Mouse (Mus musculus): ENCODE measurements around the gene 1810065E05Rik.

Gene 1810065E05Rik

DNA sequence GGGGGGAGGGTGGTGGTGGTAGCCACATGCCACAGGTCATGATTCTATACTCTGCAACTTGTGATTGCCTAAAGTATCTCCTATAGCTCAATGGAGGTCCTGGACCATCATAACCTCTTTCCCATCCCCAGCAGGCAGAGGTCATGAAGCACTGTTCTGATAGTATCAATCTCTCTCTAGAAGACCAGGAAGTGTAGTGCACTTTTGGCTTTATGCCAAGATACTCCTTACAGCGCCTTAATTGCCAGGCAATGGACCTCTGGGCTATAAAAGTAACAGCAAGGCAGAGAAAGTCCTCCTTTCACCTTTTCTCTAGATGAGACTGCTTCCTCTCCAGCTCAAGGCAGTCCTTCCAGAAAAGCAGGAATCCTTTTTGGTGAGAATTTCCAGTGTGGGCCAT, at the start of gene 1810065E05Rik:
TSS of gene 1810065E05Rik (plus strand) at position 297 of the 400 bp plus-strand sequence.
- DNase-seq (ENCODE audit: low read depth): no peak

DNA sequence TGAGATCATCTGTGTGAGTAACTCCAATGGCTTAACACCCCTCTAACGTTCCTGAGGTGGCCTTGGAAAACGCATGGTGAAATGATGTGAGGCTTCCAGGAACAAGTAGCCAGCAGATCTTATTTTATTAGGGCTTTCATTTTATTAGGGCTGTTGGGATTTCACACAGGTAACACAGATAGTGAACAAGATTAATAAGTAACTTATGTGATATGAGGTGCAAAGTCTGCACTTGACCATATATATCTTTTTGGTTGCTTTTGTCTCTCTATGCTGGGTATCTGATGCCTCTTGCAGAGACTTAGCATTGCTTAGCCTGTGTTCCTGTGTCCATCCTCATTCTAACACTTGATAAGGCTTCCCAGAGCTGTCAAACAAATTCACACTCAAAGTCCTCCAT, 43.6 kb upstream of the 1810065E05Rik start:
- DNase-seq (ENCODE audit: low read depth): no peak

DNA sequence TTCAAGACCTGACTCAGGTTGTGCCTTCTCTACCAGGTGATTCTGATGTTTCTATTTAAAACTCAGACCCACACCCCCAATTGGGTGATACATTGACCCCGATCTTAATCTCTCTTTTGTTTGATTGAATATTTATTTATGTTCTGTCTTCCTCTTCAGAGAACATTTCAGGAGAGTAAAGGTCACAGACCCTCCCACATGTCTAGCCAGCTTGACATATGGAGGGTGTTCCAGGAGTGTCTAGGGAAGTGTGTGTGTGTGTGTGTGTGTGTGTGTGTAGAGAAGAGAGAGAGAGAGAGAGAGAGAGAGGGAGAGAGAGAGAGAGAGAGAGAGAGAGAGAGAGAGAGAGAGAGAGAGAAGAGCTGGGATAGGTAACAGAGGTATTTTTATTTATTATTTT, 43.2 kb upstream of the 1810065E05Rik start:
- DNase-seq (ENCODE audit: low read depth): no peak

DNA sequence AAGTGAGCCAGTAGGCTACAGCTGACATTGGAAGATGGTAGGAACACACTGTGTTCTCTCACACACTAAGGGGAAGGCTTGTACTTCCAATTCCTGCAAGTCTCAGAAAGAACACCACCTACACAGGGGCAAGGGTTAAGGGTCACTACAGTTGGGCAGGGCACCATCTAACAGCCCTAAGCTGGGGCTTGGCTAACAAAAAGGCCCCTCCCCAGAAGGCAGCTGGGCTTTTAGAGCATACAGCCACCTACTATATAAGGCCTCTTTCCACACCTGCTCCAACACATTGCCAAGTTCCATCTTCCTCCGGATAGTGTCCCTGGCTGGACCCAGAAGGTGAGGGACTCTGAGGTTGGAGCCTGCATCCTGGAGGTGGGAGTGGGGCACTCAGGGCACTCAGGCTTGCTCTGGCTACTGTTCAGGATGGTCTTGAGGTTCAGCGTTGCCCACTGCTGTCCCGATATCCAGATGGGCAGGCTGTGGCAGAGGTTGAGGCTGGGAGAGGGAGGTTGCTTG, 42.1 kb upstream of the 1810065E05Rik start, which contains the start of gene Lypd8:
TSS of gene Lypd8 (plus strand) at position 281 of the 516 bp plus-strand sequence.
- no peak for DNase-seq (ENCODE audit: low read depth)

DNA sequence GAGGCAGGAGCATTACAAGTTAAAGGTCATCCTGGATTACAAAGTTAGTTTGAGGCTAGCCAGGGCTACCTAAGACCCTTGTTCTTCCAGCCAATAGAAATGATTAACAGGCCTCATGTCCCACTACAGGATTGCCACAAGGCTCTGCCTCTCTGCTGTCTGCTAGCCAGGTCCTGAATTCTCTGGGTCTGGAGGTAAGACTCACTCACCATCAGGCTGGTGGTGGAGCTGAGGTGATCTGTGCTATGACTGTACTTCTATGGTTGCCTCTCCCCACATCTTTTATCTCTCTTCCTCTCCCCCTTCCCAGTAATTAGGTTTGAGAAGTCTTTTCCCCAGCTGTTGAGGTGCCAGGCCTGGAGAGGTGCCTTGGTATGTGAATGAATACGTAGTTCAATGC, 41.4 kb upstream of the 1810065E05Rik start:
- DNase-seq (ENCODE audit: low read depth): no peak

DNA sequence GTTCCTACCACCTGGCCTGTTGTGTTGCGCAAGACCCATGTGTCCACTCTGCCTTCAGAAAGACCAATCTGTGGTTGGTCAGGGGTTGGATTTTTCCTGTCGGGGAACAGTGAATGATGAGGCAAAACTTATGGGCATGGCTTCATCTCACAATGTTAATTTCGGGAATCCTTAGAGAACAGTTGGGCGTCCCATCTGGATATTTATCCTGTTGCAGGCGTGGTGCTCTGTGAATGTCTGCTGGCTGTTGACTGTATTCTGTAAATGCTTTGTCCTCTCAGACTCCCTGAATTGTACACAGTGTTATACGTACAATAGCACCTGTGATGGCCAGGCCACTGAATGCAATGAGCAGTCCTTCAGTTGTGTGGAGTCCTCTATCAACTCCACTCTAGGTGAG, 38.4 kb upstream of the 1810065E05Rik start:
- no peak for DNase-seq (ENCODE audit: low read depth)

DNA sequence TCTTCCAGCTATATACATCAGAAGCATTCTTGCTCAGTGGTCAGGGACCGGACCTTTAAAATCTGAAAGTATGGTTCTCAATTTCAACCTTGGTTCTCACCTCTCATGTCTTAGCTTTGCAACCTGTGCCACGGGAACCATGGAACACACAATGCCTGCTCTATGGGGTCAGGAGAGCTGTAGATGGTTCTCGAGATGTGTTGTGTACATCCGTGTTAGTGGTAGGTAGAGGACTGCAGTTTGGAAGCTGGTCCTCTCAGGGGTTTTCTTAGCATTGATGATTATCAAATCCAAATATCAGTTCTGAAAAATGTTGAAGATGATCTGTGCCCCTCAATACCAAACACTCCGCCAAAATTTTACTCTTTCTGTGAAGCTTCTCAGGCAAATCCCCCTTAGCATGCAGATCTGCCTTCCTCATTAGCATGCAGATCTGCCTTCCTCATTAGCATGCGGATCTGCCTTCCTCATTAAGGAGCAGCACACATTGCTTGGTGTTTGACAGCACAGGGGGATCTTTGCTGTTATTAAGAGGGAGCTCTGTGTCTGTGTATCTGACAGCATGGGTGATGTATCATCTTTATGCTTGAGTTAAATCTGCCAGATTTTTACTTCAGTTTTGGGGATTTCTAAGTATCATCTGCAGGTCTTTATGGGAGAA, 20.8 kb upstream of the 1810065E05Rik start:
- DNase-seq (ENCODE audit: low read depth): no peak

DNA sequence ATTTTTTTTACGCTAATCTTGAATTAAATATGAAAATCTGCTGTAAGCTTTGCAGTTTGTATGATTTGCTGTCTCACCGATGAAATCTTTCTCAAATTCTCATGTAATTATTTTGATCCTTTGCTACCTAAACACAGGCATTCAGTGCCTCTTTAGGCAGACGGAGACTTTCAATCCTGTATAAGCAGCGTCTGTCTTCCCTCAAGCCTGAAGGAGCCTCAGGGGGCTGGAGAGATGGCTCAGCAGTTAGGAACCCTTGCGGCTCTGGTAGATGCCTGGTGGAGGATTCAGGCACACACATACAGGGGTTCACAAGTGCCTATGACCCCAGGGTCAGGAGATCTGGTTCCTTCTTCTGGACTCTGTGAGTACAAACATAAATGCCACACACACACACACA, 20.3 kb upstream of the 1810065E05Rik start:
- DNase-seq (ENCODE audit: low read depth): no peak

DNA sequence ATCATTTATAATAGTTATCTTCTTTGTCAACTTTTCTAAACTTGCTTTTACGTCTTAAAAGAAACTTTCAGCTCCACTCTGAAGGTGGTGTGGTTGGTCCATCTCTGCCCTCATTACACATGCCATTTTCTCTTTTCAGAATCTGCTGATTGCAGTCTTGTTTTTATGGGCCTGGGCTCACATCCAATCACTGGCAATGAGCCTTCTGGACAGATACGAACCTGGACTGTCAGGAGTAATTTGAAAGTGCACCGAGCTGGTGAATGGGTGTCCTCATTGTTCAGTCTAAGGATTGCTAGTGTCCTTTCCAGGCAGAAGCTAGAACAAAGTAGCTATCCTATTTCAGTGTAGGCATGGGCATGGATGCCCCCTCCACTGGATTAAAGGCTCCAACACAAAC, 12.8 kb upstream of the 1810065E05Rik start:
- no peak for DNase-seq (ENCODE audit: low read depth)

DNA sequence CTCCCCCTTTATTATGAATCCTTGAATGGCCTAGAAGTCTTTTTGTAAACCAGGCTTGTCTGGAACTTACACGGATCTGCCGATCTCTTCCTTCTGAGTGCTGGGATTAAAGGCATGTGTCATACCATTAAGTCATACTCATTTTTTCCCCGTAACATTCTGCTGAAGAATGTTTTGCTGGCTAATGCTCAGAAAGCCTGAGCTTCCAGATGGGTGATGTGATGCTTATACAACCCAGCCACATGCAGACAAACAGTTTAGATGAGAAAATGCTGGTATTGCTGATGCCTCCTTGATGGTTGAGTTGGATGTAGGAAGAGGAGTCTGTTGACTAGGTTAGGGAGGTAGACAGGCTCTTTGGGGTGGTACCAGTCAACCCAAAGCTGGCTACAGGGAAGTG, 2.6 kb upstream of the 1810065E05Rik start:
- no peak for DNase-seq (ENCODE audit: low read depth)

DNA sequence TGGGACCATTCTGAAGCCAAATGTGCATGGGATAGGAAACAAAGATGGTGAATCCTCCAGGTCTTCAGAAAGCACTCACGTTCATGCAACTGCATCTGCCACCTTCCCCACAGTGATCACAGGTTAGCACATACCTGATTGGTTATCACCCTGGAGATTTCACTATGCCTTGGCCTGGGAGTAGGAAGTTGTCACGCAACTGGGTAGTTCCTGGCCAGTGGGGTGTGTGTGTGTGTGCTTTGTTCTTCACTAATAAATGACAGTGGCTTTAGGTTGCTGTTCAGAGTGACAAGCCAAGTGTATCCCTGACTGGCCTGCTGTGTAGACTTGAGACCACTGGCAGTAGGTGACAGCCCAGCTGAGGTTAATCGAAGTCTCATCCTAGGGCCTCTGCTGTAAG, 11.3 kb downstream of the 1810065E05Rik start, which contains the start of gene Gm12253:
TSS of gene Gm12253 (plus strand) at position 301 of the 400 bp plus-strand sequence.
- no peak for DNase-seq (ENCODE audit: low read depth)

DNA sequence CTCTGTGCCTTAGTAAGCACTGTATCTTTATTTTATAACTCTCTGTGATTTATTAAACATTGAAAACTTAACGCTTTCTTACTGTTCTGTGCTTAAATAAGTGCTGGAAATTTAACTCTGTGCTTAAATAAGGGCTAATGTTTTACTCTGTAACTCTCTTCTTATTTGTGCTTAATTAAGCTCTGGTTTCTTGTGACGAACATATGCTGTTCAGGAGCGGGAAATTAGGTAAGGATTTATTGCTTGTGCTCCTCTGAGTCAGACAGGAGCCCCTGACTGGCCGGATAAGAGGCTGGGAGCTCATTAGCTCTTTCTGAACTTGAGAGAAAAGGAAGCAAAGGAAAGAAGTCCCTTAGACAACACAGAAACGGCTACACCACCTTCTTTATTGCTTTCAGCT, 17.0 kb downstream of the 1810065E05Rik start:
- DNase-seq (ENCODE audit: low read depth): no peak

DNA sequence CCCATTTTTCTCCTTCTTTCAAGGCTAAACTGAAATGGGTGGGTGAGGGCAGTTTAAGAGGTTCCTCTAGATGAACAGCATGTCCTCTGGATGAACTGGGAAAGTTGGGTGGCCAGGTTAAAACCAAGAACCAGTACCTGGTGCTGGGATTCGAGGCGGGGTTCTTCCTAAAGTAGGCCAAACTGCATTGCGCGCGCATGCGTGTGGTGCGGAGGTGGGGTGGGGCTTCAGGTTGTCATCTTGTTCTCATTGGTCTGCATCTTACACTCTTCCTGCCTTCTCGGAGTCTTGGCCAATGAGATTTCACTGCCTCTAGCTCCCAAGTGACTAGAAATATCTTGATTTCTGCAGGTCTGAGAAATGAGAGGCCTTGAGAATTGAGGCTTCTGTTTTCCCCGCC, 31.8 kb downstream of the 1810065E05Rik start, which contains the start of gene Lypd9:
TSS of gene Lypd9 (minus strand) at position 165 of the 400 bp plus-strand sequence.
- no peak for DNase-seq (ENCODE audit: low read depth)

DNA sequence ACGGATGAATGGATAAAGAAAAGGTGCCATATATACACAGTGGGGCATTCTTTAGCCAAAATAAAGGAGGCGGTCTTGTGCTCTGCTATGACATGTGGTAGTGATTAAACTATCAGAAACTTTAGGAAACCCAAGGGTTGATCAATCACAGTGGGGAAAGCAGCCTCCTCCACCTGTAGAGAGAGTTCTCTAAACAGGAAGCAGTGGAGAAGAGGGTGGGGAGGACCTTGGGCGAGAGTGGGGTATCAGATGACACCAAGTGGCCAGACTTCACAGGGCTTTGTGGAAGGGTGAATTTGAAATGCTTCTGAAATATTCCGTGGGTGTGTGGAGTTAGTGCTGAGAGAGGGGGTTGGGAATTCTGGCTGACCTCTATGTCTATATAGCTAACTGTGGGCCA, 32.7 kb downstream of the 1810065E05Rik start:
- DNase-seq (ENCODE audit: low read depth): no peak

DNA sequence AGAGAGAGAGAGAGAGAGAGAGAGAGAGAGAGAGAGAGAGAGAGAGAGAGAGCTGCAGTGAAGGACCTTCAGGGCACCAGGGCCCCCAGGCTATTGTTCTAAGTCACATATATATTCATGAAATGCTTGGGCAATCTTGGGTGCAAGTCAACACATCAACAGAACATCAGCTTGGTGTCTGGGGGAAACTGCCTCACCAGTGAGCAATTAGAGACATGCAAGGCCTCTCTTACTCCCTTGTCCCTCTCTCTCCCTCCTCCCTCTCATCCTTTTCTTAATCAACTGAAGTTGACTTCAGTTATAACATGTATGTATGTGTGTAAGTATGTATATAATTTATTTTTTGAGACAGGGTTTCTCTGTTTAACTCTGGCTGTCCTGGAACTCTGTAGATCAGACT, 41.3 kb downstream of the 1810065E05Rik start, which contains the start of gene Olfr30:
TSS of gene Olfr30 (minus strand) at position 101 of the 400 bp plus-strand sequence.
- DNase-seq (ENCODE audit: low read depth): no peak
